Mouse (Mus musculus) c-Kit-positive CD71-positive TER-119-positive erythroid progenitor cells, embryonic 14.5 days (primary cell): ENCODE data around the gene Exoc4.
A peak's percentile ranks its signal among the peaks of the same experiment; 100 is the strongest.

Experiments used
- DNase-seq: peaks from one replicate; pipeline ENCODE4 v3.0.0-alpha.2; 2013; ENCODE audit warnings: low spot score

Gene Exoc4

DNA sequence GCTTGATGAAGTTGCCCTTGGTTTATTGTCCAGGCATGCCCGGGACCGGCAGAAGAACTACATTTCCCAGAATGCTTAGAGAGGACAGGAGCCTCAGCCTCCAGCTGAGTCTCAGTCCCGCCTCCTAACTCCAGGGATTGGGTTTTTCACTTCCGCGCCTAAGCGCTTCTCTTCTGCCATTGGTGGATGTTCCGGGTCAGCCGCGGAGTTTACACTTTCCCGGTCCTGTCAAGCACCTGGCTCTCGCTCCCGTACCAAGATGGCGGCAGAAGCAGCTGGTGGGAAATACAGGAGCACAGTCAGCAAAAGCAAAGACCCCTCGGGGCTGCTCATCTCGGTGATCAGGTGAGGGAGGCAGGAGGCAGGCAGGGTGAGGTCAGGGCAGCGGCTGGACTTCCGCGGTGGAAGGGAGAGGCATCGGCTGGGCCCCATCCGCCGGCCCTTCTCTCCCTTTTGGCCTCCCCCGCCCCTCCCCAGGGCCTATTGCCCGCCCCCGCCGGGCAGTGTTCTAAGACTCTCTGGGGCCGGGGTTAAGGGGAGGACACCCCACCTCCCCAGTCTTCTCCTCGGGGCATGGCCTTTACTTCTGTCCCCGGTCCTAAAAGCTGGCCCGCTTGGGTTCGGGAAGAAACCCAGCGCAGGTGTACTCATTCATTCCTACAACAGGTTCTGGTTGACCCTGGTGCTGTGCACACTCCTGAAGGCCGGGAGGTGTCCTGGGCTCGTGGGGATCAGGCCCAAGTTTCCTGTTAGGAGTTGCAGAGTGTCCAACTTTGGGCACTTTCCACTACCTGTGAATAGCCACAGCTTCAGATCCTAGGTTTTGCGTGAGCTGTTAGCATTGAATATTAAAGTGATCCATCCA is at the start of gene Exoc4:
Exoc4 (plus strand) TSS at position 192 of the 865 bp plus-strand sequence.
- DNase-seq: peak; percentile 96

DNA sequence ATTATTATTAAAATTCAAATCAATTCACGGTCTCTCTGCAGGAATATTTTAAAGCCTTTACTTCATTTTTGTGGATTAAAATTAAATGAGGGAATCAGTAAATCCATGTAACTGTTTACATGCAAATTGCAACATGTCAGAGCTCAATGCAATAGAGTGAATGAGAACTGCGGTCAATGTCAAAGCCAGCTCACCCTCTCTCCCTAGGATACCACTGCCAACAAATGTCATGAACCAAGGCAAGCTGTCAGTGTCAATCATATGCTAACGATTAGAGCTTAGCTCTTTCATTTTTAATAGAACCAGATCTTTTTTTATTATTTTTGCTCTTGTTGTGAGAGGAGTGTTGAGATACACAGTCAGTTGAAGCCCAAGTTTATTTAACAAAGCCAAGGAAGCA is 30.1 kb upstream of the Exoc4 start:
- no peak for DNase-seq

DNA sequence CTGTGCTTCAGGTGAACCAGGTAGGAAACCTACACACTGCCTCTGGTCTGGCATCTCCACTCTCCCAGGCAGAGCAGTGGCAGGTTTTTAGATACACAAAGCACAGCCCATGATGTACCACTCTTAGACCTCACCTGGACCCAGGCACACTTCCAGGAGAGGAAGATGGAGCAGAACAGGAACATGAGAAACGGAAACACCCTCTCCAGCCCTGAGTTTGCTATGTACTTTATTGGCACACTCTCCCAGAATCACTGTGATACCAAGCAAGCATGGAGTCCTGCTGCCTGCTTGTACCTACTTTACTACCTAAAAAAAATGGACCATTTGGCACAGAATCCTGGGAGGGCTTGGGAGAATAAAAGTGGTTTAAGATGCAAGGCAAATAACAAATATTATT is 22.2 kb upstream of the Exoc4 start:
- DNase-seq: no peak

DNA sequence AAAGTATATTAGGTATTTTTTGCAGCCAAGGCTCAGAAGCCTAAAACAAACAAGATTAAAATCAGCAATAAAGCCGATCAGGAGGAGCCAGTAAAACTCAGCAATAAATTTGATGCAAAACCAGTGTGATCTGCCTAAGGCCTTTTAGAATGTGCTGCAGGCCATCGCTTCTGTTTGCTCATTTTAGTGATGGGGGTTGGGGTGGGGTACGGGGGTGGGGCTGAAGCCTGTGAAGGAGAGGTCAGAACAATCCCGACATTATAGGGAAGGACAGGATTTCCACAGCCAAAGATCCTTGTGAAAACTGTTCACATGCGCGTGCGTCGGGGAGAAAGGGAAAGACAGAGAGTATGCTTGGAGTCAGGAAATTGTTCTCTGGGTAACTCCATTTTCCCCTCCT is 21.5 kb upstream of the Exoc4 start:
- no peak for DNase-seq

DNA sequence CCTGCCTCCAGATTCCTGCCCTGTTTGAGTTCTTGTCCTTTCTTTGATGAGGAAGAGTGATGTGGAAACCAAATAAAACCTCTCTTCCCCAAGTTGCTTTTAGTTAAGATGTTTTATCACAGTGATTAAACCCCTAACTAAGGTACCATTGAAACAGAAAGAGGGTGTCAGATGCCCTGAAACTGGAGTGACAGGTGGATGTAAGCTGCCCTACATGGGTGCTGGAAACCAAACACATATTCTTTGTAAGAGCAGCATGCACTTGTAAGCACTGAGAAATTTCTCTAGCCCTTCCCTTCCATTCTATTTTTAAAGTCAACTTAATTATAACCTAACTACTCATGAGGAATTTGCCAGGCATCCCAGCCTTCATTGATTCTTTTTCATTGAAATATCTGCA is 7.6 kb upstream of the Exoc4 start:
- DNase-seq: no peak

DNA sequence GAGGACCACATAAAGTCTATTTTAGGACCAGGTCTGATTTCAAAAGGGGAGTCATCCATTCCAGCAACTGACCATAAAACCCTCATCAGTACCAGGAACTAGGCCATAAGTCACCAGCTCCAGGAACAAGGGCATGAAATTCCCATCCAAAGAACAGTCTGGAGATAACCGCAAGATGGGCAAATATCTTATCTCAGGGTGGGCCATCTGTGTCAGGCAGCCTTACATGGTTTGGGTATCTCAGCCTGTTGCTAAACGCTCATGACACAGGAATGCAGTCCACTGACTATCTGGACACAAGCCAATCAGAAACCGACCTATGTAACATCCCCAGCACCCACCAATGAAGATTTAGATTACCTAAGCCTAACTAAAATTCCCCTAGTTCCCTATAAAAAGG is 4.3 kb upstream of the Exoc4 start:
- DNase-seq: no peak

DNA sequence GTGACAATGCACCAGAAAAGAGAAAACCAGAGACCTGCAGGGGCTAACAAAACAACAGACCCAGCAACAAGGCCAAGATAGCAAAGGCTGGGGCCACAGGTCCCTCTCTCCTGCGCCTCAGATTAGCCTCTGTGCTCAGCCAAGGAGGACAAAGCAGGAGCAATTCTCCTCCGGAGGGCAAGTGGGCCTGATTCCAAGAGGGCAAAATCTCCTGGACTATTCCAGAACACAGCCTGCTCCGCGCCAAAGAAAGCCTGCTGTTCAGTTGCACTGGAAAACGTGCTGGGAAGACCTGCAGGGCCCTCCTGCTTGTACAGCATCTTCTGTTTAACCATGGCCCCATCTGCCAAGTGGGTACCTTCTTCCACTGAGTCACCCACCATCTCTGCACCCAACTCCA is 1.7 kb upstream of the Exoc4 start:
- DNase-seq: no peak

DNA sequence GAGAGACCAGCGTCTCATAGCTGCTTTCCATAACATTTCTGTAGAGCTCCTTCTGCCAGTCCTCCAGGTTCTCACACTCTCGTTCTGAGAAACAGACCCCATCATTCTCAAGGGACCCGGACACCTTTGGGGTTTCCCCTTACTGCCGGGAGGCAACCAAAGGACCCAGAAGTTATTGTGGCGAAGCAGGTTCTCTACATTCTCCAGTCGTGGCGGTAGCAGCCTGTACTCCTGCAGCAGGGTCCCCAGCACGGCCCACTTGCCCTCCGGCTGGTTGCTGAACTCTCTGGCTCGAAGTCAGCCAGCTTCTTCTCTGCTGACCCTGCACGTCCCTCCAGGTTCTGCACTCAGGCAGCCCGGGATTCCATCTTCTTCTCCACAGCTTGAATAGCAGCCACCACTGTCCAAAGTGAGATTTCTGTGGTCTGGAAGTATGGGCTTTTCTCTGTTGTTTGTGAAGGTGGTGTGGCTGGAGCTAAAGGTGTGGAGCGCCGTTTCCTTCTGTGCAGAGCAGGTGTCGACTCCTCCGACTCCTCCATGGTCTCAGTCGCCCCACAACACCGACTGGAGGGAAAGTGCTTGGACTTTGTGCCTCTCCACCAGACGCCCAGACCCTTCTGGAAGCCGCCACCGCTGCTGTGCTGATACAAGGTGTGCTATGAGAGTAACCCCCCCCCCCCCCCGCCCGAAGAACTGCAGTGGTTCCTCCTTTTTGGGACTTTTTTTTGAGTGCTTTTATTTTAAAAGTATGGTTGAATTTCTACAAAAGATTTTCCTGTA is 1.1 kb upstream of the Exoc4 start:
- no peak for DNase-seq

DNA sequence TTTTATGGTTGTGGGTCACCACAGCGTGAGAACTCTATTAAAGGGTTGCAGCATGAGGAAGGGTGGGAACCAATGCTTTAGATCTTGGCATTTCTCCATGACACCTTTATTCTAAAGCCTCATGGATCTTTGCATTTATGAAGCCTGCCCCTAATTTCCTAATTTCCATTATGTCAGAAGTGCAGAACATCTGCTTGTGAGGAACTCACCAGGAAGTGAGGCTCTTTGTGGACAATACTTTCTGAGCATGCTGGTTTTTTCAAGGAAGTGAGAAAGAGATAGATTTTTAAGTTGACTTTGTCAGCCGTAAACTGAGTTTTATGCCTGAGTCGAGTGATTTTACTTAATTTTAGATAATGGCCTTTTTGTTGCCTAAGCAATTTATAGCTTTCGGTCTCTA is 7.8 kb downstream of the Exoc4 start:
- DNase-seq: no peak

DNA sequence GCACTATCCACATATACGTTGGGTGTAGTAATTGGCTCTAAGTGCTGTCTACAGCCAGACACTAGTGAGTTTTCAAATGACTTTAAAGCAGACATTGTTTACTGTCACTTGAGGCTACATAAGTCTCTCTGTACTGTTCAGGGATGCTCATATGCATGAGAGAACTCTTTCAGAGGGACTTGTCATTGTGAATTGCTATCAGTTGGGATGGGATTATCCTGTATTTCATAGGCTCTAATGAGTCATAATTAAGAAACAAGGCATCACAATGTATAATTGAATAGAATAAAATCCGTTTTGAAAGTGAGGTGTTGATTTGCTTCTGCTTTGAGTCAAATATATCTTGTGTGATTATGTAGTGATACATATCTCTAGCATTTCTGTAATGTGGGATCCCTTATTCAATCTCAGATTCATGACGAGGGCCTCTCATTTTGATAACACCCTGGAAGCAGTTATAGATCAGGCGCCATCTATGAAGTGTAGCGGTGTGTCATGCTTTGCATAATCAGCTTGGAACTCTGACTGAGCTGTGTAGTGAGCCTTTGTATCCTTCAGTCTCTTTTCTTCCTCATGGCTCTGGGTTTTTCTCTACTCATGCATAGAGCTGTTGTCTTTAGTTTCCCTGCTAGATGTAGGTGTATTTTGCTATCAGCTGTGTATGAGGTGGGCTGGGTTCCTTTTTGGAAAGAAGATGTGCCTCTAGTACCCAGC is 8.3 kb downstream of the Exoc4 start:
- DNase-seq: no peak

DNA sequence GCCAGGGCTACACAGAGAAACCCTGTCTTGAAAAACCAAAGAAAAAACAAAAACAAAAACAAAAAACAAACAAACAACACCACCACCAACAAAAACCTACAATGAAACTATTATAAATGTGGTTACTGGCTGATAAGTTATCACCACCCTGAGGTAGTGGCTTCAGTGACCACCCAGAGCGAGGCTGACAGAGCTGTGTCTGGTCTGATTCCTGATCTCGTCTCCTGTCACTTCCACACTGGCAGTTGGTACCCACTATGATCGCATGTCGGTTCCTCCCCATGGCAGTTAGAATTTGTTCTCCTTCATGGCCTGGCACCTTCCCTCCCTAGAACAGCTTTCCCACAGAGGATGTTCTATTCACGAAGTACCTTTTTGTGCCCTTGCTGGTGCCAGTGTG is 11.0 kb downstream of the Exoc4 start:
- DNase-seq: no peak

DNA sequence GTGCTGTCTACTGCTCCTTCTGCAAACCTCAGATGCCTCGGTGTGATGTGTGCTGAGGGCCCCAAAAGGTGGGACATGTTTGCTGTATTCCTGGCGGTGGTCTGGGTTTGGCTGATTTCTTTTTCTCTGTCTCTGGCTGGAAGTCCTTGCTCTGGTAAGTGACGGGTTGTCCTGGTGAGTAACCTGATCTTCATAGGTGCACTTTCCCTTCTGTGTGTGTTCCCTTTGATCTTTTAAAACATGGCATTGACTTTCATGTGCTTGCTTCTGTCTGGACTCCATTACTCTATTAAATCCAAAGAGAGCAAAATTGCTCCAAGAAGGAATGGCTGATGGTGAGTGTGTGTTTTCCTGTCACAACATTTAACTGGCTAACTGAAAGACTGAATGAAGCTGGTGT is 12.7 kb downstream of the Exoc4 start:
- no peak for DNase-seq

DNA sequence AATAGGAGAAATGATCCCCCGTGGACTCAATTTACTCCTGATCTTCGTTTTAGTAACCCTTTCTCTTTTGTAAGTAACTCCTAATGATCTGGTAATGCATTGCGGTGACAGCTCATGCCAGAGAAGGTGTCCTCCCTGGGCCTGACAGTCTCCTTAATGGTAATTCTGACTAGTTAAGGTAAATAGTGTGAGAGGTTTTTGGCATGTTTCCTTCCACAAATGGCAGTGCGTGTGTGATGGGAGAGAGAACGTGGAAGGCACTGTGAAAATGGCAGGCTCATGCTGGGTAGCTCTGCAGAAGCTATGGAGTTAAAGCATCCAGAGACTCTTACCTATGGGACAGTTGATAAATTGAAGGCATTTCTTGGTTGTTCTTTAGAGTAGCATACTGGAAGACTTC is 15.1 kb downstream of the Exoc4 start:
- no peak for DNase-seq

DNA sequence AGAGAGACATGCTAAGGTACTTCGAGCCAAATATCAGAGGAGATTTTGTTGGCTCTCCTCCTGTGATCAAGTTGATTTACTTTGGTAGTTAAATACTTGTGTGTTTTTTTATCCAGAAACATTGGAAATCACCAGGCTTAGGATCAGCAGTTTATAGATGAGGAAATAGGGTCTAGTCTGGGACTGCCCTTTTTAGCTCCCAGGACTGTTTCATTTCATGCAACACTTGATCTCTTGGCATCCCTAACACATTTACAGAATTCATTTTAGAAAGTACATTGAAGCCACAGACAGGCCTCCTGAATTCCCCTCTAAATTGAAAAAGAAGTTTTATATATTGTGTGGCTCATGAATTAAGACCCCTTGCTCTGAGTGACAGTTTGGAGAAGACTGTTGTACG is 15.5 kb downstream of the Exoc4 start:
- no peak for DNase-seq

DNA sequence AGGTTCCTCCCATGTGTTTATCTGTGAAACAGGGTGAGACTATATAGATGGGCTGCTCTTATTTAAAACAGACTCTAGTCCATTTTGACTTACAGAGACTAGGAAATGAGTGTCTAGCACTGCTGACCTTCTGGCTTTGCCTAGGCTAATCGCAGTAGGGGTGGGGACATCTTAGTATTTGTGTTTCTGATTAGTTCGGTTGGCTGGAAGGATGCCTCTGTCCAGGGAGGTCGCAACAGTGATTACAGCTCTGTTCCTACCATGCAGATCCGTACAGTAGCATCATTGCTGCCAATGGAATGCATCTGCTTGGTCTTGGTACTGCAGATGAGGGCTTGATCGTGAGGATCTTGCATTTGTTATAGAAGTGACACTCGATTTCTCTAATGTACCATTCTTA is 18.7 kb downstream of the Exoc4 start:
- DNase-seq: no peak

DNA sequence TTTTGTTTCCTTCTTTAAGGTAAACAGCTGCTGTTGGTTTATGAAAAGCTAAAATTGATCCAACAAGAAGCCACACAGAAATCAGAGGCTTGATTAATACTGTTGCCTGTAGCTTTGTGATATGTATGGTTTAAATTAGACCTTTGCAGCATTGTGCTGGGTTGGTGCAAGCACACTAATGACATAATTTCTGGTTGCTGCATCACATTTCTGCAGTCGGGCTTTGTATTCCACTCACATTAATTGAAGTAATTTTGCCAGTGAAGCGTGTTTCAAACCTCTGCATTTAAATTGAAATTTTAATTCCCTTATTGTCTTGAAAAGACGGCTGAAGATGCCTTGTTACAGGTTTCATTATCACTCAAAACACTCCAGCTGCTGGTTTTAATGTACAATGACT is 34.6 kb downstream of the Exoc4 start:
- no peak for DNase-seq

DNA sequence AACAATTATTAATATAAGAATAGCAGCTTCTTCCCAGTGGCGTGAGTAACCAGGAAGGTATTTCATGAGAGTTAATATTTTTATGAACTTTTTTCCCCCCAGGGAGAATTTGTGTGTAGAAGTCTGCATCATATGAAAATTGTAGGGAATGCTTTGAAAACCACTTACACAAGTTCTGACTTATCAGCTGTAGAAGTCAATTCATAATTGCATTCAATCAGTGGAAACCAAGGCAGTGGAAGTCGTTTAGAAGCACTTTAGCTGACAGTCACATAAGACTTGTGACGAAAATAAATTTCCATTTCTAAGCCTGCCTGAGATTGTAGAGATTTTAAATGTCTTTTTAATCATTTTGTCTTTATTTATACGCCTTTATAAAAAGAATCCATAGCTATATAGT is 35.1 kb downstream of the Exoc4 start:
- DNase-seq: no peak

DNA sequence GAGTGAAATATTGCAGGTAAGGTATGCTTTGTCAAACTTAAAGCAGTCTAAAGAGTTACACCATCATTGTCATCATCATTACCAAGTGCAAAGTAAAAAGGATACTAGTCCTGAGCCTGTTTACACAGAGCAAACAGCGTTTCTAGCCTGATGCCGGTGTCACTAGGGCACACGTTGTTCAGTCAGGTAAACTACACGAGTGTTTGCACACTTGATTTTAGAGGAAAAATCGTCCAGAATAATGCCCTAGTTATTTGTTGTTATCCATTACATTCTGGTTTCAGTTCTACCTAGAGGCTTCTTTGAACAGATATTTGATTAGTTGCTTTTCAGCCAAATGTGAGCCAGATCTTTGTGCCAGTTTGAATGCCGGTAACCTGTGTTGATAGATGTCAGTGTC is 37.5 kb downstream of the Exoc4 start:
- DNase-seq: no peak

DNA sequence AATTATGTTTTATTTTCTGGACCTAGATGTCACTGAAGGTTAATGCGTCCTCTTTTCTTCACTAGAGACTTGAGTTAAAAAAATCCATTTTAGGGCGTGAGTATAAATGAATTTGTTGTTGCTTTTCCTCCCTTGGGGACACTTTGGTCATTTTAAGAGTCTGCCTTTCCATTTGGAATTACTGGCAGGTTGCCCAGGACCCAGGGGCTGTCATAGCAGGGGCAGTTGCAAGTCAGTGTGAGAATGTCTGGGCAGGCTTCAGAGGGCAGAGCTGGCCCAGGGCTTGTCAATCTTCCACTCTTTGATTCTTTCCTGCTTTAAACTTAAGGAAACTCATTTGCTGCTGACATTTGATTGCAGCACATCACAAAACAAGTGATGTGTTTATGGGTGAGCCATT is 45.7 kb downstream of the Exoc4 start:
- no peak for DNase-seq

DNA sequence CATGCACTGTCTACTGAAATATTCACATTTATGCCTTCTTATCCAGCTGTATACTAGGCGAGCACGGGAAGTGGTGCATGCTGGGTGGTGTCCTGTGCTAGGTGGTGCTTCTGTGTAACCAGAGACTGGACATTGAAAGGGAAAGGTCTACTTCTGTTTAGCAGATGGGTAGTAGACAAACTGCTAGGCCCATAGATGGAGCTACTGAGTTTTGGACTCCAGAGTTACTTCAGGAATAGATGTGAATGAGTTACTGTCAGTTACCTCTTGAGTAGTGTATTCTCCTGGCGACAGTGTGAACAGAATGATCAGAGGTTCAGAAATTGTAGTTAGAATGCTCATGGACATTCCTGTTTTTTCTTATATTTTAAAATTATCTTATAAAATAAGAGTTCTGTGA is 48.7 kb downstream of the Exoc4 start:
- DNase-seq: peak; percentile 29

DNA sequence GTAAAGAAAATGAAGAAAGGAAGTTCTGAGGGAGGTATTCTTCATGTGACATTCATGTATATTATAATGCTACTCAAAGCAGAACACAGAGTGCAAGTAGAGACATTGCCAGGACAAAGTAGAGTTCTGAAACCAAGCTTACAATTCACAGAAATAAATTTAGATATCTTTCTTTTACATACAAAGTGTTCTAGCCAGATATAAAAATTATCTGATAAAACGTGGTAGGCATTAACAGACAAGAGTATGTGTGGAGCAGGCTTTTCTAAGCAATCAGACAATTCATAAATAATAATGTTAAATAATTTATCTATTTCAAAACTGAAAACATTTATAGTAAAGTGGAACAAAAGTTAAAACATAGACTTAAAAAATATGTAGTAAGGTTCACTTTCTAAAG is 49.9 kb downstream of the Exoc4 start:
- DNase-seq: peak; percentile 55

DNA sequence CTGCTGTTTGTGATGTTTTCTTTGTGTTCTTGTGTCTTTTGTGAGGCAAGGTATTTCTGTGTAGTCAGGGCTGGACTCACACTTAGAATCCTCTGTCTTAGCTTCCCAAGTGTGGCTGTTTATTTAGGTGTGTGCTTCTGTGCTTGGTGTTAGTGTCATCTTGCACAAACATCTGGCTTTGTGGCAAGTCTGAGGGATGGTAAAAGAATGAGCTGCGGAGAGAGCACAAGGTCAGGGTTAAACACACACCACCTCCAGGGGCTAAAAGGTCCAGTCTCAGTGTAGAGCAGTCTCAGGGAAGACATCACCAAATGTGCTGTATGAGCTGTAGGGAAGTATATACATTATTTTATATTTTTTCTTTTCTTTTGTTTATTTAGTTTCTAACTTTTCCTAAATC is 57.1 kb downstream of the Exoc4 start:
- DNase-seq: no peak

DNA sequence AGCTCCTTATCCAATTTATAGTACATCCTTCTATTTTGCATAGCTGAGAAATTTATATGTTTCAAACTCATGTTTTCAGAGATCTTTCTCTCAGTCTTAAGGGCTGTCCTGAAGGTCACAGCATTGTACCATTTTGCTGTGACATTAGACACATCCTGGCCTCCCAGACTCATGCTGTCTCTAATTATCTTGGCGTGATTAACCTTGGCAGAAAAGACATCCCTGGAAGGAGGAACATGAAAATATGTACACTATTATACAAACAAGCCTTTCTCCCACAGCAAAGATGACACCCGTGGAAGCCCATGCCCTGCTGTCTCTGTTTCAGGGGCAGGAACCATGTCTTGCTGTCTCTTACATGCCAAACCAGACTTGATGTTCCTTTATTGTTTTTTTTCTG is 59.8 kb downstream of the Exoc4 start:
- no peak for DNase-seq
